Mouse (Mus musculus): ENCODE measurements around the gene Has1.

The Has1 gene

GRCm38 (mm10) chr17:17823612-17824336, 31.2 kb downstream of the Has1 start:
- in situ Hi-C loops (cut with MboI, MseI), result no loop called here

- in situ Hi-C loops (cut with MboI, MseI), result loop anchor here in 1 of 2 experiments (5.0 kb wide), 1 partner anchor 252 kb away; the partner anchor contains the start of gene Vmn2r124
Measured at GRCm38 (mm10) chr17:17795527-17795926, 59.5 kb downstream of the Has1 start.

Measured in T-helper 17 cell (primary cell).